31 mouse cellular contexts compared by ENCODE assay signal in the genomic region with DNA sequence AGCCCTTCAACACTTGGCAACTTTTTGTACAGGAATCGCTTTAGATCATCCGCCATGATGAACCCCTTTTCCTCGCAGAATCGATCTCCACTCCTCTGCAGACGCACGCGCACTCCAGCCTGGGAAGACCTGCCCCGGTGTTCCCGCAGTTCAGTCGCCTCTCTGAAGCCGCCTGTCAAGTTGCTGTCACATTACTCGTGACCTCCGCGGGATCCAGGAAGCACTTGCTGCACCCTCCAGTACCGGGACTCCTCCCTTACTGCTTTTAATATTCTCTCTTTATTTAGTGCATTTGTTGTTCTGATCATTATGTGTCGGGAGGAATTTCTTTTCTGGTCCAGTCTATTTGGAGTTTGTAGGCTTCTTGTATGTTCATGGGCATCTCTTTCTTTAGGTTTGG. TPM values are rescaled to one million over a fixed set of nuclear protein-coding genes. Genes with fewer than 3 reads are reported as not detected.
A peak's percentile ranks its signal among the peaks of the same experiment; 100 is the strongest.
DNase-seq lines count a peak whose midpoint lies in the region; ATAC-seq lines count a peak whose summit lies in the region.
"Not testable (repeated sequence)": the region's sequence is repeated elsewhere in the genome, so short reads cannot be mapped to it uniquely, and the experiment has no call there.
"Had no signal": no experiment of that assay in that cellular context is flagged by ENCODE, and none has a peak within 500 bp of the region (broad histone marks: within the 10 kb centered on the region; RNA-seq: fewer than 3 reads in every experiment).

No protein-coding gene starts in this region.

- not testable (repeated sequence) for H3K9me3 ChIP-seq in ES-E14 (ENCODE audit: control insufficient read depth, insufficient read depth, low read depth, low read length); liver, embryonic 16.5 days (replicated peaks; ENCODE audit: control insufficient read depth, low read length)

- H3K9ac ChIP-seq in ES-E14 (ENCODE audit: insufficient read depth, low read depth, low read length, poor library complexity, severe bottlenecking); liver, embryonic 16.5 days (ENCODE audit: low read depth, low read length): not testable (repeated sequence)

- H3K27me3 ChIP-seq in liver, embryonic 16.5 days (ENCODE audit: control insufficient read depth, insufficient read depth, low read depth, low read length), result not testable (repeated sequence)

- peak; percentile 67 for ATAC-seq in CD4-positive, CD25-positive, alpha-beta regulatory T cell, adult 4 months
- peak; percentile 78 for ATAC-seq in erythroblast, adult 5-6 weeks (replicated peaks; ENCODE audit: low FRiP score, poor library complexity, severe bottlenecking)
- ATAC-seq in granulocyte monocyte progenitor cell, adult 5-6 weeks (replicated peaks; ENCODE audit: poor library complexity, severe bottlenecking), result peak; percentile 87
- ATAC-seq in liver, embryonic 16.5 days (ENCODE audit: low read depth), result peak; percentile 47; the same call in 1 of the 2 replicates
- ATAC-seq in megakaryocyte-erythroid progenitor cell, adult 5-6 weeks (replicated peaks; ENCODE audit: low FRiP score, low TSS enrichment, poor library complexity, severe bottlenecking), result peak; percentile 90

- DNase-seq in ES-E14 (ENCODE audit: low read depth, low spot score) (peak; percentile 9), ZHBTc4 (ENCODE audit: low read depth, low spot score) (peak; percentile 15)

- H3K4me2 ChIP-seq in liver, embryonic 16.5 days (ENCODE audit: low read depth, low read length), result not testable (repeated sequence)

- not testable (repeated sequence) for H3K4me1 ChIP-seq in ES-E14 (ENCODE audit: control insufficient read depth in 2 of 2, insufficient read depth in 2 of 2, low read length in 2 of 2, poor library complexity in 1 of 2); liver, embryonic 16.5 days (ENCODE audit: control insufficient read depth, low read depth, low read length)

- in situ Hi-C loops in ES-E14 (cut with MboI; ENCODE audit: low sequenced_read_pairs in 2 of 2, unreplicated experiment in 2 of 2), result not testable (repeated sequence)

- H3K27ac ChIP-seq in ES-E14 (ENCODE audit: insufficient read depth, low read depth, low read length, poor library complexity, severe bottlenecking); liver, embryonic 16.5 days (ENCODE audit: low read length): not testable (repeated sequence)

- H3K36me3 ChIP-seq in ES-E14 (ENCODE audit: control insufficient read depth, insufficient read depth, low read length, poor library complexity, severe bottlenecking); liver, embryonic 16.5 days (ENCODE audit: control insufficient read depth, insufficient read depth): not testable (repeated sequence)

- H3K4me3 ChIP-seq in ES-E14 (ENCODE audit: insufficient read depth in 1 of 2, low read depth in 1 of 2, low read length in 2 of 2, poor library complexity in 1 of 2, severe bottlenecking in 1 of 2), result 0 out of 4 replicates have a peak overlapping the region, but pooled peaks of 1 of the 2 experiments have one; percentile 33
- not testable (repeated sequence) for H3K4me3 ChIP-seq in liver, embryonic 16.5 days (ENCODE audit: low read depth, low read length)

- 79% methylated on average over 16 of the region's 16 CpGs for WGBS in liver, embryonic 16.5 days (ENCODE audit: insufficient replicate concordance)

RNA-seq across cellular contexts. Expression of gene Olfr670, which starts 12.2 kb away (rescaled TPM):
- polyA plus RNA-seq in CD4-positive, CD25-positive, alpha-beta regulatory T cell, adult 4 months (2017; shearing (Covaris generic)), result not detected
- total RNA-seq in ES-E14 (2012; rRNA removed), result not detected in 2 replicates
- not detected in 2 replicates for total RNA-seq in erythroblast, adult 5-6 weeks (2015; ENCODE audit: low replicate concordance)
- total RNA-seq in erythroblast, adult 5-6 weeks (2017; ENCODE audit: low replicate concordance), result not detected in 2 replicates
- total RNA-seq in granulocyte monocyte progenitor cell, adult 5-6 weeks (2014; fragmentation: Nextera tagmentation), result not detected in 2 replicates
- total RNA-seq in granulocyte monocyte progenitor cell, adult 5-6 weeks (2017), result not detected in 2 replicates
- not detected in 2 replicates for polyA plus RNA-seq in liver, embryonic 16.5 days (2015; fragmentation: Nextera tagmentation; extraction: Ambion mirVana)
- not detected in 2 replicates for total RNA-seq in megakaryocyte-erythroid progenitor cell, adult 5-6 weeks (2014; fragmentation: Nextera tagmentation)
- not detected in 2 replicates for total RNA-seq in megakaryocyte-erythroid progenitor cell, adult 5-6 weeks (2017)
- total RNA-seq: adrenal gland, adult 2 months; adrenal gland, postnatal 14 days; adrenal gland, postnatal 4 days; CH12.LX; forebrain, postnatal 0 days; gastrocnemius, adult 8-10 months; gastrocnemius, postnatal 25 days; heart, adult 2 months; heart, postnatal 14 days; heart, postnatal 4 days; MEL had no signal
- polyA plus RNA-seq: adrenal gland, adult 2 months; cerebellum, adult 2 months; cortical plate, adult 2 months; embryonic facial prominence, embryonic 10.5 days; embryonic facial prominence, embryonic 13.5 days; forebrain, embryonic 11.5 days; forebrain, embryonic 14.5 days; forebrain, postnatal 0 days; gonadal fat pad, adult 2 months; heart, adult 2 months; heart, embryonic 10.5 days; heart, embryonic 13.5 days; heart, embryonic 16.5 days; hindbrain, embryonic 12.5 days; hindbrain, embryonic 15.5 days; intestine, embryonic 15.5 days had no signal

RNA-seq across cellular contexts. Expression of gene Olfr669, which starts 16.2 kb away (rescaled TPM):
- not detected for polyA plus RNA-seq in CD4-positive, CD25-positive, alpha-beta regulatory T cell, adult 4 months (2017; shearing (Covaris generic))
- not detected in 2 replicates for total RNA-seq in ES-E14 (2012; rRNA removed)
- not detected in 2 replicates for total RNA-seq in erythroblast, adult 5-6 weeks (2015; ENCODE audit: low replicate concordance)
- not detected in 2 replicates for total RNA-seq in erythroblast, adult 5-6 weeks (2017; ENCODE audit: low replicate concordance)
- total RNA-seq in granulocyte monocyte progenitor cell, adult 5-6 weeks (2014; fragmentation: Nextera tagmentation), result not detected in 2 replicates
- total RNA-seq in granulocyte monocyte progenitor cell, adult 5-6 weeks (2017), result not detected in 2 replicates
- polyA plus RNA-seq in liver, embryonic 16.5 days (2015; fragmentation: Nextera tagmentation; extraction: Ambion mirVana), result not detected in 2 replicates
- not detected in 2 replicates for total RNA-seq in megakaryocyte-erythroid progenitor cell, adult 5-6 weeks (2014; fragmentation: Nextera tagmentation)
- total RNA-seq in megakaryocyte-erythroid progenitor cell, adult 5-6 weeks (2017), result not detected in 2 replicates
- total RNA-seq: adrenal gland, adult 2 months; adrenal gland, postnatal 14 days; adrenal gland, postnatal 4 days; CH12.LX; forebrain, postnatal 0 days; gastrocnemius, adult 8-10 months; gastrocnemius, postnatal 25 days; heart, adult 2 months; heart, postnatal 14 days; heart, postnatal 4 days; MEL had no signal
- polyA plus RNA-seq: adrenal gland, adult 2 months; cerebellum, adult 2 months; cortical plate, adult 2 months; embryonic facial prominence, embryonic 10.5 days; embryonic facial prominence, embryonic 13.5 days; forebrain, embryonic 11.5 days; forebrain, embryonic 14.5 days; forebrain, postnatal 0 days; gonadal fat pad, adult 2 months; heart, adult 2 months; heart, embryonic 10.5 days; heart, embryonic 13.5 days; heart, embryonic 16.5 days; hindbrain, embryonic 12.5 days; hindbrain, embryonic 15.5 days; intestine, embryonic 15.5 days had no signal

RNA-seq across cellular contexts. Expression of gene Olfr668, which starts 22.4 kb away (rescaled TPM):
- not detected for polyA plus RNA-seq in CD4-positive, CD25-positive, alpha-beta regulatory T cell, adult 4 months (2017; shearing (Covaris generic))
- not detected in 2 replicates for total RNA-seq in ES-E14 (2012; rRNA removed)
- total RNA-seq in erythroblast, adult 5-6 weeks (2015; ENCODE audit: low replicate concordance), result not detected in 2 replicates
- total RNA-seq in erythroblast, adult 5-6 weeks (2017; ENCODE audit: low replicate concordance), result not detected in 2 replicates
- not detected in 2 replicates for total RNA-seq in granulocyte monocyte progenitor cell, adult 5-6 weeks (2014; fragmentation: Nextera tagmentation)
- not detected in 2 replicates for total RNA-seq in granulocyte monocyte progenitor cell, adult 5-6 weeks (2017)
- polyA plus RNA-seq in liver, embryonic 16.5 days (2015; fragmentation: Nextera tagmentation; extraction: Ambion mirVana), result not detected in 2 replicates
- not detected in 2 replicates for total RNA-seq in megakaryocyte-erythroid progenitor cell, adult 5-6 weeks (2014; fragmentation: Nextera tagmentation)
- not detected in 2 replicates for total RNA-seq in megakaryocyte-erythroid progenitor cell, adult 5-6 weeks (2017)
- total RNA-seq: adrenal gland, adult 2 months; adrenal gland, postnatal 14 days; adrenal gland, postnatal 4 days; CH12.LX; forebrain, postnatal 0 days; gastrocnemius, adult 8-10 months; gastrocnemius, postnatal 25 days; heart, adult 2 months; heart, postnatal 14 days; heart, postnatal 4 days; MEL had no signal
- polyA plus RNA-seq: adrenal gland, adult 2 months; cerebellum, adult 2 months; cortical plate, adult 2 months; embryonic facial prominence, embryonic 10.5 days; embryonic facial prominence, embryonic 13.5 days; forebrain, embryonic 11.5 days; forebrain, embryonic 14.5 days; forebrain, postnatal 0 days; gonadal fat pad, adult 2 months; heart, adult 2 months; heart, embryonic 10.5 days; heart, embryonic 13.5 days; heart, embryonic 16.5 days; hindbrain, embryonic 12.5 days; hindbrain, embryonic 15.5 days; intestine, embryonic 15.5 days had no signal

RNA-seq across cellular contexts. Expression of gene Olfr671, which starts 28.7 kb away (rescaled TPM):
- polyA plus RNA-seq in CD4-positive, CD25-positive, alpha-beta regulatory T cell, adult 4 months (2017; shearing (Covaris generic)), result not detected
- not detected in 2 replicates for total RNA-seq in ES-E14 (2012; rRNA removed)
- total RNA-seq in erythroblast, adult 5-6 weeks (2015; ENCODE audit: low replicate concordance), result not detected in 2 replicates
- total RNA-seq in erythroblast, adult 5-6 weeks (2017; ENCODE audit: low replicate concordance), result not detected in 2 replicates
- total RNA-seq in granulocyte monocyte progenitor cell, adult 5-6 weeks (2014; fragmentation: Nextera tagmentation), result not detected in 2 replicates
- total RNA-seq in granulocyte monocyte progenitor cell, adult 5-6 weeks (2017), result not detected in 2 replicates
- not detected in 2 replicates for polyA plus RNA-seq in liver, embryonic 16.5 days (2015; fragmentation: Nextera tagmentation; extraction: Ambion mirVana)
- not detected in 2 replicates for total RNA-seq in megakaryocyte-erythroid progenitor cell, adult 5-6 weeks (2014; fragmentation: Nextera tagmentation)
- not detected in 2 replicates for total RNA-seq in megakaryocyte-erythroid progenitor cell, adult 5-6 weeks (2017)
- total RNA-seq: adrenal gland, adult 2 months; adrenal gland, postnatal 14 days; adrenal gland, postnatal 4 days; CH12.LX; forebrain, postnatal 0 days; gastrocnemius, adult 8-10 months; gastrocnemius, postnatal 25 days; heart, adult 2 months; heart, postnatal 14 days; heart, postnatal 4 days; MEL had no signal
- polyA plus RNA-seq: adrenal gland, adult 2 months; cerebellum, adult 2 months; cortical plate, adult 2 months; embryonic facial prominence, embryonic 10.5 days; embryonic facial prominence, embryonic 13.5 days; forebrain, embryonic 11.5 days; forebrain, embryonic 14.5 days; forebrain, postnatal 0 days; gonadal fat pad, adult 2 months; heart, adult 2 months; heart, embryonic 10.5 days; heart, embryonic 13.5 days; heart, embryonic 16.5 days; hindbrain, embryonic 12.5 days; hindbrain, embryonic 15.5 days; intestine, embryonic 15.5 days had no signal

RNA-seq across cellular contexts. Expression of gene Olfr667, which starts 29.0 kb away (rescaled TPM):
- polyA plus RNA-seq in CD4-positive, CD25-positive, alpha-beta regulatory T cell, adult 4 months (2017; shearing (Covaris generic)), result not detected
- total RNA-seq in ES-E14 (2012; rRNA removed), result not detected in 2 replicates
- total RNA-seq in erythroblast, adult 5-6 weeks (2015; ENCODE audit: low replicate concordance), result not detected in 2 replicates
- total RNA-seq in erythroblast, adult 5-6 weeks (2017; ENCODE audit: low replicate concordance), result not detected in 2 replicates
- not detected in 2 replicates for total RNA-seq in granulocyte monocyte progenitor cell, adult 5-6 weeks (2014; fragmentation: Nextera tagmentation)
- total RNA-seq in granulocyte monocyte progenitor cell, adult 5-6 weeks (2017), result not detected in 2 replicates
- not detected in 2 replicates for polyA plus RNA-seq in liver, embryonic 16.5 days (2015; fragmentation: Nextera tagmentation; extraction: Ambion mirVana)
- not detected in 2 replicates for total RNA-seq in megakaryocyte-erythroid progenitor cell, adult 5-6 weeks (2014; fragmentation: Nextera tagmentation)
- not detected in 2 replicates for total RNA-seq in megakaryocyte-erythroid progenitor cell, adult 5-6 weeks (2017)
- total RNA-seq: adrenal gland, adult 2 months; adrenal gland, postnatal 14 days; adrenal gland, postnatal 4 days; CH12.LX; forebrain, postnatal 0 days; gastrocnemius, adult 8-10 months; gastrocnemius, postnatal 25 days; heart, adult 2 months; heart, postnatal 14 days; heart, postnatal 4 days; MEL had no signal
- polyA plus RNA-seq: adrenal gland, adult 2 months; cerebellum, adult 2 months; cortical plate, adult 2 months; embryonic facial prominence, embryonic 10.5 days; embryonic facial prominence, embryonic 13.5 days; forebrain, embryonic 11.5 days; forebrain, embryonic 14.5 days; forebrain, postnatal 0 days; gonadal fat pad, adult 2 months; heart, adult 2 months; heart, embryonic 10.5 days; heart, embryonic 13.5 days; heart, embryonic 16.5 days; hindbrain, embryonic 12.5 days; hindbrain, embryonic 15.5 days; intestine, embryonic 15.5 days had no signal
